Mouse (Mus musculus) B cell, adult 2 months (primary cell): ENCODE measurements around the gene Odf3b.

Experiments
- DNase-seq, 2 experiments: peaks; one replicate each; pipeline ENCODE4 v3.0.0; 2022

Odf3b gene

DNA sequence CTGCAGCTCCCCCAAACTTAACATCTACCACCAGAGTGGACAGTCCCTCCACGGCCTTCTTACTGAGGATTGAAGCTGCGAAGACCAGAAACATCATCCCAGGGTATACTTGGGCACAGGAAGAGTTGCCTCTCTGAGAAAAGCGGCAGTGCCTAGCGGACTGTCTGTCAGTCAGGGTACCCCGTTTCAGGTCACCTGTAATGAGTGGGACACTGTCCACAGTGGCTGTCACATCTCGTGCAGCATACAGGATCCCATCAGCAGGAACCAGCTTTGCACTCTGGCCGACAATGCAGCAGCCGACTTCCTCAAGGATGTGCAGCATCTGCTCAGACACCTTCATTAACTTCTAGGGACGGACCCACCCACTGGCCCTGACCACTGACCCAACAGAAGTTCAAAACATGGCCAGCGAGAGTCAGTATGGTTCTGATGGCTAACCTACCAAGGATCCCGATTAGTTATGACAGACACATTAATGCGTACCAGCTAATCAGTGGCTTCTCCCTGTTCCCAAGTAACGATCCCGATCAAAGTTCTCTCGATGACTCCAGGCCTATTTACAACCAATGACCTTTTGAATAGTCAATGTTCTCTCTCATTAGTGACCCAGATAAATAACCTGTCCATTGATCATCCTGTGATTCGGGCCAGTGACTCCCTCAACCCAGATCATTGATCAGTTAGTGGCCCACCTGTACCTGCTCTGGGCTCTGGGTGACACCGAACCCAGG is 4.1 kb downstream of the Odf3b start:
- no peak for DNase-seq

GRCm38 (mm10) chr15:89374340-89374739 is 4.7 kb downstream of the Odf3b start:
- DNase-seq, result no peak

DNA sequence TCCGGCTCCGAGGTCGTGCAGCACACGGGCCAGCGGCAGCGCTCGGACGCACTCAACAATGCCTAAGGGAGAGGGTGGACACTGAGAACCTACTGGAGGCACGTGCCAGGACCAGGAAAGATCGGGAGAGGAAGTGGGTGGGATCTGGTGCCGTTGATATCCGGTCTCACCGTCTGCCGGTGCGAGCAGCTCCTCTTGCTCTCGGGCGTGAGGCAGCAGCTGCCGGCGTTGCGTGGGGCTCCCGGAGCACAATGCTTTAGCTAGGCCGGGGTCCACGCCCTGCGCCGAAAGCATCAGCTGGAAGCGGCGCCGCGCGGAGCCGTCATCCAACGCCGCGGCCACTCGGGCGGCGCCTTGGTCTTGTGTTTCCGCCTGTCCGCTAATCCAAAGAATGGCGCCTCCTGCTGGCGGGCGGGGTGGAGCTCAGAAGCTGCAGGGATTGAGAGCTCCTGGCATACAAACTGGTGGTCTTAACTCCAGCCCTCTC is 5.3 kb downstream of the Odf3b start, which contains the start of gene Sco2:
Gene Sco2 (minus strand): TSS at position 85 of the 487 bp plus-strand sequence.
- DNase-seq, result peak; percentile 97 to 98

DNA sequence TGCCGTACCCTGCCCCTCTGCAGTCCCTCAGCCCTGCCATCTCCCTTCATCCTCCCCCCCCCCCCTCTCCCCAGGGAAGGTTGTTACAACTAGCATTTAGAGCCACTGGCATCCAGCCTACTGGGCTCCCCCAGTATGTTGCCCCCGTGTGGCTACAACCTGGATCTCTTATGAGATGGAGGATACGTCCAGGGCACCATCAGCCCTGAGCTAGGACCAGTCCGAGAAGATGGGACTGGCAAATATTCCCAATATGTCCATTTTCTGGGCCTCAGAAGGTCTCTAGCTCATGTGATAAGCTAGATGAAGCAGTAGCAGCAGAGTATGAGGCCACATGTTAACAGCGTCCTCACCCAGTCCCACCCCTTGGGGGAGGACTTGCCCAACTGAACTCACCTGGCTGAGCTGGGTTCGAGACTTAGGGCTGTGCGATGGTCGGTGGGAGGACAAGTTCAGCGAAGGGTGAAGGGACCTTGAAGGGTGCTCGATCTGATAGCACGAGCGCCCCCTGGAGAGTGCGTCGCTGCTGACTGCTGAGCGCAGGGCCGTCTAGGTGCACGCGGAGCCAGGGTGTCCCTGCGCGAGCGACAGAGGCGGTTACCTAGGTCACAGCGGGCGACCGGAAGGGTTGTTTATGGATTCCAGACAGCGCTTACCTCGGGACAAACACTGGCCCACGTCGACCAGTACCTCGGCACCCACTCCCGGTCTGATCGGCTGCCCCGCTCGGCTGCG is 5.9 kb downstream of the Odf3b start:
- DNase-seq, result peak; percentile 93

DNA sequence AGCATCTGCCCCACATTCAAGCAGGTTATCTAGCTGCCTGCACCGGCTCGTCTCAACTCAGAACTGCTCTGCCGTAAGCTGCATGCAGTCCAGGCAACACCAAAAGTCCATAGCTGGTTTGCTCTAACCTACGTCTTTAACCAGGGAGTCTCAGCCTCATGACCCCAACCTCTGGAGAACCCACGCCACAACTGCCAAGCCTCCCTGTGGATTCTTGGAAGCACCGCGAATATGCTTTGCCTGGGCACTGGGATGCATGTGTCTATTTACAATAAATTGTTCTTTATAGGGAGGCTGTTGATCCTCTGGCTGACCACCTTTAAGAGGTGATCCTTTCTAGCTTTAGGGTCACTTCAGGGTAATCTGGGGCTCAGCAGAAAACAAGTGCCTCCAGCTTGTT is 6.5 kb downstream of the Odf3b start:
- no peak for DNase-seq

- DNase-seq, result no peak
Observed at GRCm38 (mm10) chr15:89372068-89372467, 7.0 kb downstream of the Odf3b start.

- no peak for DNase-seq
Observed at GRCm38 (mm10) chr15:89365141-89365551, 13.9 kb downstream of the Odf3b start.

GRCm38 (mm10) chr15:89363051-89363450 is 16.0 kb downstream of the Odf3b start:
- DNase-seq, result no peak

DNA sequence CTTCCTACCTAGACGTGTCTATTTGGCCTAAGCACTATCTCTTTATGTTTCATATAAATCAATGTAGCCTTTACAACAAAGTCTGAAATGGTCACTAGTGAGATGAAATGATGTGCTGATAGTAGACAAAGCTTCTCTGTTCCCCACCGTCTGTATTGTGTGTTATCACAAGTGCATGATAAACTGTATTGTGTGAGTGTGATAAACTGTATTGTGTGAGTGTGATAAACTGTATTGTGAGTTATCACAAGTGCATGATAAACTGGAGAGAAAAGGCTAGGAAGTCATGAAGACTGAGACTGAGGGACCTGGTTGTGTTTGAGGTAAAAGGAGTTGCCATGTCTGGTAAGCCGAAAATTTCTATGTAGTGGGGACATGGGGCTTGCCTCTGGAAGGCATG is 20.3 kb downstream of the Odf3b start:
- DNase-seq, result no peak

DNA sequence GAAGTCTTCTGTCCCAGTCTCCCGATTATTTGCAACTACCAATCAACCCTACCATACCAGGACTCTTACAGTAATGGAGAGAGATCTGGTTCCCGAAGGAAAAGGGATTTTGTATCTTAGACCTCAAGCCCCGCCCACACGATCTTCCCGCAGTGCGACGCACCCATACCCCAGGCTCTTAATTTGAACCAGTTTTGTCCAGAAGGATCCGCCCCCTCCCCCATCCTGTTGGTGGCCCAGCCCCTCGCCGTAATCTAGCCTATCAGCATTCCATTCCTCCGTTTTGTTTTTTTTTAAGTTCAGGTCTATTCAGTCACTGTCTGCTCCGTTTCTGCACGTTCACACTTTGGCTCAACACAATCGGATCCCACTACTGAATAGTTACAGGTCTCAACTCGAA is 22.7 kb downstream of the Odf3b start:
- DNase-seq, result peak; percentile 49 to 58

- DNase-seq, result peak; percentile 98
Observed at GRCm38 (mm10) chr15:89355241-89356187, 23.6 kb downstream of the Odf3b start, which contains the start of the genes Lmf2 and Ncaph2. TSS of gene Lmf2 (minus strand) at chr15:89355659. TSS of gene Ncaph2 (plus strand) at chr15:89355719.

GRCm38 (mm10) chr15:89354455-89354854 is 24.6 kb downstream of the Odf3b start:
- DNase-seq, result no peak

GRCm38 (mm10) chr15:89353837-89354236 is 25.2 kb downstream of the Odf3b start:
- no peak for DNase-seq

GRCm38 (mm10) chr15:89352795-89353194 is 26.3 kb downstream of the Odf3b start:
- no peak for DNase-seq

DNA sequence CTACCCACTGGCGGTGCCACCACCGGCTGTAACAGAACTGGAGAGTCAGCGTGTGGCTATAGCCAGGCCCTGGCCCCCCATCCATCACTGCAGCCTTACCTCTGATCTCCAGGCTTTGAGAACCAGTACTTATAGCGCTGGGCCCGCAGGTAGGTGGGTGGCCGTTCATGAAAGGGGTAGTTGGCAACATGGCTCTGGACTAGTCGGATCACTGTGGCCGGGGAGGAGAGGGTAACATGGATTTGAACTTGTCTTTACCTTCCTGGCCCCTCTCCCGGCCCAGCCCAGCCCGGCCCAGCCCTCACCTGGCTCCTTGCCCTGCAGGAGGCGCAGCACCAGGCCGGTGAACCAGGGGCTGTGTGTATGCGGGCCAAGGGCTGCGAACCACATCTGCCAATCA is 27.0 kb downstream of the Odf3b start:
- no peak for DNase-seq

GRCm38 (mm10) chr15:89351302-89351701 is 27.8 kb downstream of the Odf3b start:
- DNase-seq, result no peak

- no peak for DNase-seq
Observed at GRCm38 (mm10) chr15:89350447-89350846, 28.6 kb downstream of the Odf3b start.

DNA sequence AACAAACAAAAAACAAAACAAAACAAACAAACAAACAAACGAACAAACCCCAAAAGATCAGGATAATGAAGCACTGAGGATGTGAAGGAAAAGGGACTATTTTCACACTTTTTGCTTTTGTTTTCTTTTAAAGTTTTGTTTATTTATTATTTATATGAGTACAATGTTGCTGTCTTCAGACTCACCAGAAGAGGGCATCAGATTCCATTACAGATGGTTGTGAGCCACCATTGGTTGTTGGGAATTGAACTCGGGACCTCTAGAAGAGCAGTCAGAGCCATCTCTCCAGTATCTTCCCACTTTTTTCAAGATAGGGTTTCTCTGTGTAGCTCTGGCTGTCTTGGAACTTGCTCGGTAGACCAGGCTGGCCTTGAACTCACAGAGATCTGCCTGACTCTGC is 35.8 kb downstream of the Odf3b start:
- DNase-seq, result no peak

DNA sequence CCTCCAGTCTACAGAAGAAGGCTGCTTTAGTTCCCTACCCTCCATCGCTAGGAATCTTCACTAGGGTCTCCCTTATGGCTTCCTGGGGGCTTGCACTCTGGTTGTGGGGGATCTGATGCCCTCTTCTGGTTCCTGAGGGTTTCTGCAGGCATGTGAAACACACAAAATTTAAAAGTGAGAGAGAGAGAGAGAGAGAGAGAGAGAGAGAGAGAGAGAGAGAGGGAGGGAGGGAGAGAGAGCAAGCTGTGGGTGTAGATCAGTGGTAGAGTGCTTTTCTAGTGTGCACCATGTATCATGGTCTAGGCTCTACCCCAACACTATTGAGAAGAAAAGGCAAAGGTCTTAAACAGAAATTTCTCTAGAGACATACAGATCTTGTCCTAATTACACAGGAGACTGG is 37.4 kb downstream of the Odf3b start:
- no peak for DNase-seq

GRCm38 (mm10) chr15:89340136-89340535 is 38.9 kb downstream of the Odf3b start:
- DNase-seq, result no peak

DNA sequence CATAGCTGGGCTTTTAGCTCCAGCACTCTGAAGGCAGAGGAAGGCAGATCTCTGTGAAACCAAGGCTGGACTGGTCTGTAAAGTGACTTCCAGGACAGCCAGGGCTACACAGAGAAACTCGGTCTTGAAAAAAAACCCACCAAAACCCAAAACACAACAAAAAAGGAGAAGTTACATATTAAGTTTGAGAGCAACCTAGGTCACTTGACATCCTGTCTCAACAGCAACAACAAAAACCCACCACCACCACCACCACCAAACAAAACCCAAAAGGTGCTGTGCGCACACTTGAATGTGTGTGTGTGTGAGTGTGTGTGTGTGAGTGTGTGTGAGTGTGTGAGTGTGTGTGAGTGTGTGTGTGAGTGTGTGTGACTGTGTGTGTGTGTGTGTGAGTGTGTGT is 39.4 kb downstream of the Odf3b start:
- peak; percentile 66 to 75 for DNase-seq

- DNase-seq, result no peak
Observed at GRCm38 (mm10) chr15:89336422-89336821, 42.7 kb downstream of the Odf3b start.
